Comparison of ENCODE assay signal across 17 mouse cellular contexts in the genomic region with DNA sequence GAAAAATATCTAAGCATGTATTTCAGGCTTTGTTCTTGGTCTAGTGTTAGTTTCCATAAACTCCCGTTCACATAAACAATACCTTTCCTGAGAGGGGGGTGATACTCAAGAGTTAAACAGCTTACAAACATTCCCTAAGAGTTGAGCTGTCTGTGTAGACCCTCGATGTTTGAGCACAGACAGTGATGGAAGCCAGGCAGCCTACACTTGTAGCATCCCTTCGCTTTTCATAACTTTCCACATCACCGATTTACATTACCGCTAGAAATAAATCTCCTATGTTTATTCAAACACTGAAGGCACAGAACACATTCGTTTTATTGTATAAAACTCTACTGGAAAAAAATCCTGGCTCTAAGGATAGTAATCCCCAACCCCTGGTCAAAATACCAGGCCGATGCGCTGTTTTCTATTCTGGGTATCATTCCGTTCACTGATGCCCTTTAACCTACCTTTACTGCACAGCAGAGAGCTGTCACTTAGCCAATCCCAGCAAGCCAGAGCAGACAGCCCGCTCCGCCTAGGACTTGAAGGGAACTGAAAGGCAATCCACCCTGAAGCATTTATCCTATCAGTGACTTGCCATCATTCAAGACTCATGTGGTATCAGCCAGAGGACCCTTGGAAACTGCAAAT. TPM values are rescaled to one million over a fixed set of nuclear protein-coding genes. Genes with fewer than 3 reads are reported as not detected.
DNase-seq lines count a peak whose midpoint lies in the region; ATAC-seq and TF ChIP-seq lines count a peak whose summit lies in the region.
"Had no signal": no experiment of that assay in that cellular context is flagged by ENCODE, and none has a peak within 500 bp of the region (broad histone marks: within the 10 kb centered on the region; RNA-seq: fewer than 3 reads in every experiment).

No protein-coding gene starts in this region.

- no peak overlapping the region for H3K9ac ChIP-seq in intestine, embryonic 14.5 days (ENCODE audit: low read length)
- H3K9ac ChIP-seq in intestine, postnatal 0 days (ENCODE audit: low read depth, low read length) = no peak overlapping the region
- no peak overlapping the region for H3K9ac ChIP-seq in heart, embryonic 11.5 days (ENCODE audit: low read depth, low read length)
- no peak overlapping the region for H3K9ac ChIP-seq in stomach, postnatal 0 days (ENCODE audit: low read length)
- no peak overlapping the region for H3K9ac ChIP-seq in liver, embryonic 11.5 days (ENCODE audit: low read depth, low read length)
- H3K9ac ChIP-seq: liver, embryonic 13.5 days; midbrain, embryonic 15.5 days had no signal

- H3K27ac ChIP-seq in intestine, embryonic 14.5 days (ENCODE audit: low read depth) = peak overlapping the region; percentile 89
- no peak overlapping the region for H3K27ac ChIP-seq in intestine, postnatal 0 days (ENCODE audit: low read depth, low read length)
- H3K27ac ChIP-seq in heart, embryonic 11.5 days (ENCODE audit: low read depth, low read length) = peak overlapping the region; percentile 80
- H3K27ac ChIP-seq in stomach, postnatal 0 days (replicated peaks) = peak overlapping the region; percentile 61
- H3K27ac ChIP-seq in liver, embryonic 11.5 days (ENCODE audit: low read depth, low read length) = no peak overlapping the region
- H3K27ac ChIP-seq: hindbrain, embryonic 10.5 days; left cerebral cortex, adult 2 months; limb, embryonic 10.5 days; liver, embryonic 13.5 days; midbrain, embryonic 15.5 days had no signal

- H3K4me3 ChIP-seq in intestine, embryonic 14.5 days (ENCODE audit: low read depth, low read length) = no peak overlapping the region
- H3K4me3 ChIP-seq in intestine, postnatal 0 days (ENCODE audit: low read depth, low read length) = no peak overlapping the region
- H3K4me3 ChIP-seq in heart, embryonic 11.5 days (ENCODE audit: low read depth, low read length) = no peak overlapping the region
- no peak overlapping the region for H3K4me3 ChIP-seq in stomach, postnatal 0 days (ENCODE audit: low read depth, low read length)
- H3K4me3 ChIP-seq in liver, embryonic 11.5 days (ENCODE audit: low read depth, low read length) = no peak overlapping the region
- H3K4me3 ChIP-seq: hindbrain, embryonic 10.5 days; left cerebral cortex, adult 2 months; limb, embryonic 10.5 days; liver, embryonic 13.5 days; midbrain, embryonic 15.5 days had no signal

- ATAC-seq in intestine, embryonic 14.5 days (replicated peaks; ENCODE audit: low FRiP score, low TSS enrichment, low read depth) = peak; percentile 86
- no peak for ATAC-seq in intestine, postnatal 0 days
- ATAC-seq in heart, embryonic 11.5 days (replicated peaks; ENCODE audit: insufficient number of reproducible peaks, low FRiP score, low TSS enrichment) = no peak
- ATAC-seq in stomach, postnatal 0 days (ENCODE audit: low FRiP score, low TSS enrichment) = peak; percentile 82; the same call in 1 of the 2 replicates
- ATAC-seq in liver, embryonic 11.5 days (replicated peaks; ENCODE audit: low FRiP score) = no peak
- ATAC-seq: midbrain, embryonic 15.5 days had no signal

- peaks cover 14% of the 10 kb centered on the region for H3K4me1 ChIP-seq in intestine, embryonic 14.5 days (replicated peaks; ENCODE audit: control insufficient read depth, insufficient read depth, low read length)
- no peaks in the 10 kb centered on the region for H3K4me1 ChIP-seq in intestine, postnatal 0 days (replicated peaks; ENCODE audit: control insufficient read depth, insufficient read depth, low read length)
- H3K4me1 ChIP-seq in heart, embryonic 11.5 days (ENCODE audit: control insufficient read depth, insufficient read depth, low read length) = peaks cover 4% of the 10 kb centered on the region; the same call in 1 of the 2 replicates
- no peaks in the 10 kb centered on the region for H3K4me1 ChIP-seq in stomach, postnatal 0 days (replicated peaks; ENCODE audit: control insufficient read depth, insufficient read depth)
- H3K4me1 ChIP-seq in liver, embryonic 11.5 days (replicated peaks; ENCODE audit: control insufficient read depth, insufficient read depth, low read length) = no peaks in the 10 kb centered on the region
- H3K4me1 ChIP-seq: hindbrain, embryonic 10.5 days; liver, embryonic 13.5 days; midbrain, embryonic 15.5 days had no signal

- 32% methylated on average over 11 of the region's 11 CpGs for WGBS in intestine, embryonic 14.5 days
- 52% methylated on average over 11 of the region's 11 CpGs for WGBS in intestine, postnatal 0 days
- WGBS in heart, embryonic 11.5 days (ENCODE audit: insufficient replicate concordance) = 40% methylated on average over 11 of the region's 11 CpGs
- 38% methylated on average over 11 of the region's 11 CpGs for WGBS in stomach, postnatal 0 days
- WGBS in liver, embryonic 11.5 days = 64% methylated on average over 11 of the region's 11 CpGs

- TF ChIP-seq EP300 in stomach, postnatal 0 days (optimal IDR thresholded peaks at IDR 0.05) = no peak

- no peak overlapping the region for H3K4me2 ChIP-seq in intestine, embryonic 14.5 days (ENCODE audit: low read length)
- H3K4me2 ChIP-seq in intestine, postnatal 0 days (replicated peaks; ENCODE audit: low read depth) = no peak overlapping the region
- H3K4me2 ChIP-seq in heart, embryonic 11.5 days = no peak overlapping the region
- no peak overlapping the region for H3K4me2 ChIP-seq in stomach, postnatal 0 days (replicated peaks; ENCODE audit: low read depth)
- H3K4me2 ChIP-seq in liver, embryonic 11.5 days = no peak overlapping the region
- H3K4me2 ChIP-seq: liver, embryonic 13.5 days; midbrain, embryonic 15.5 days had no signal

- DNase-seq in intestine, embryonic 14.5 days (ENCODE audit: low spot score) = peak; percentile 60
- peak; percentile 14 to 53 for DNase-seq in heart, postnatal 14 days
- DNase-seq in stomach, postnatal 0 days (ENCODE audit: low spot score) = peak; percentile 16
- no peak for DNase-seq in adrenal gland, postnatal 36 days
- no peak for DNase-seq in kidney, adult 8-10 months
- no peak for DNase-seq in liver, embryonic 11.5 days (ENCODE audit: low spot score)
- DNase-seq: adrenal gland, postnatal 10 days; cerebellum, adult 8-10 months; gastrocnemius, postnatal 14 days; kidney, postnatal 25 days; liver, embryonic 13.5 days had no signal

- no peaks in the 10 kb centered on the region for H3K9me3 ChIP-seq in intestine, embryonic 14.5 days (ENCODE audit: control insufficient read depth, low read length)
- H3K9me3 ChIP-seq in intestine, postnatal 0 days (ENCODE audit: control insufficient read depth) = no peaks in the 10 kb centered on the region
- no peaks in the 10 kb centered on the region for H3K9me3 ChIP-seq in heart, embryonic 11.5 days (replicated peaks; ENCODE audit: control insufficient read depth, low read length)
- H3K9me3 ChIP-seq in stomach, postnatal 0 days (ENCODE audit: control insufficient read depth, low read length) = no peaks in the 10 kb centered on the region
- no peaks in the 10 kb centered on the region for H3K9me3 ChIP-seq in liver, embryonic 11.5 days (ENCODE audit: control insufficient read depth, low read length)
- H3K9me3 ChIP-seq: hindbrain, embryonic 10.5 days; limb, embryonic 10.5 days; liver, embryonic 13.5 days; midbrain, embryonic 15.5 days had no signal

- intact Hi-C loops in heart, postnatal 14 days (cut with DNase I) = no loop called here

- H3K36me3 ChIP-seq in intestine, embryonic 14.5 days (ENCODE audit: control insufficient read depth, insufficient read depth, low read length) = no peaks in the 10 kb centered on the region
- H3K36me3 ChIP-seq in intestine, postnatal 0 days (ENCODE audit: control insufficient read depth, insufficient read depth) = no peaks in the 10 kb centered on the region
- no peaks in the 10 kb centered on the region for H3K36me3 ChIP-seq in heart, embryonic 11.5 days (ENCODE audit: control insufficient read depth, insufficient read depth, low read length)
- H3K36me3 ChIP-seq in stomach, postnatal 0 days (ENCODE audit: control insufficient read depth, insufficient read depth, low read length) = no peaks in the 10 kb centered on the region
- H3K36me3 ChIP-seq in liver, embryonic 11.5 days (ENCODE audit: control insufficient read depth, insufficient read depth, low read length) = no peaks in the 10 kb centered on the region
- H3K36me3 ChIP-seq: hindbrain, embryonic 10.5 days; limb, embryonic 10.5 days; liver, embryonic 13.5 days; midbrain, embryonic 15.5 days had no signal

- no peak for TF ChIP-seq CTCF in intestine, postnatal 0 days (IDR thresholded peaks at IDR 0.05; ENCODE audit: low read depth)
- TF ChIP-seq CTCF in stomach, postnatal 0 days (IDR thresholded peaks at IDR 0.05; ENCODE audit: low read depth) = no peak

- H3K27me3 ChIP-seq in intestine, embryonic 14.5 days (replicated peaks; ENCODE audit: control insufficient read depth, insufficient read depth, low read length) = no peaks in the 10 kb centered on the region
- H3K27me3 ChIP-seq in intestine, postnatal 0 days (replicated peaks; ENCODE audit: control insufficient read depth, insufficient read depth, low read length) = no peaks in the 10 kb centered on the region
- no peaks in the 10 kb centered on the region for H3K27me3 ChIP-seq in heart, embryonic 11.5 days (ENCODE audit: control insufficient read depth, insufficient read depth, low read length)
- no peaks in the 10 kb centered on the region for H3K27me3 ChIP-seq in stomach, postnatal 0 days (ENCODE audit: control insufficient read depth, insufficient read depth, low read length)
- H3K27me3 ChIP-seq in liver, embryonic 11.5 days (replicated peaks; ENCODE audit: control insufficient read depth, insufficient read depth, low read length) = no peaks in the 10 kb centered on the region
- H3K27me3 ChIP-seq: liver, embryonic 13.5 days; midbrain, embryonic 15.5 days had no signal

RNA-seq across cellular contexts. Expression of a gene that starts 37.7 kb away (rescaled TPM):
- polyA plus RNA-seq in intestine, embryonic 14.5 days (2014; fragmentation: Nextera tagmentation; extraction: Ambion mirVana) = 65.8 and 83.3 TPM in 2 replicates
- 73.1 and 73.8 TPM in 2 replicates for polyA plus RNA-seq in intestine, postnatal 0 days (2015; fragmentation: Nextera tagmentation; extraction: Ambion mirVana)
- polyA plus RNA-seq in heart, embryonic 11.5 days (2014; fragmentation: Nextera tagmentation; extraction: Ambion mirVana) = 47.7 and 51.2 TPM in 2 replicates
- total RNA-seq in heart, postnatal 14 days (2021) = 100 to 1,000 TPM; 203 to 208 TPM
- polyA plus RNA-seq in stomach, postnatal 0 days (2015; fragmentation: Nextera tagmentation; extraction: Ambion mirVana) = 51.2 and 55.0 TPM in 2 replicates
- total RNA-seq in adrenal gland, postnatal 36 days (2021) = 100 to 1,000 TPM; 276 to 324 TPM
- polyA plus RNA-seq in liver, embryonic 11.5 days (2014; fragmentation: Nextera tagmentation; extraction: Ambion mirVana) = 46.4 and 48.8 TPM in 2 replicates

RNA-seq across cellular contexts. Expression of a gene that starts 54.9 kb away (rescaled TPM):
- polyA plus RNA-seq in intestine, embryonic 14.5 days (2014; fragmentation: Nextera tagmentation; extraction: Ambion mirVana) = 24.7 and 26.3 TPM in 2 replicates
- polyA plus RNA-seq in intestine, postnatal 0 days (2015; fragmentation: Nextera tagmentation; extraction: Ambion mirVana) = 75.4 and 79.3 TPM in 2 replicates
- 33.1 and 35.9 TPM in 2 replicates for polyA plus RNA-seq in heart, embryonic 11.5 days (2014; fragmentation: Nextera tagmentation; extraction: Ambion mirVana)
- 100 to 1,000 TPM in 1 of 2 experiments, 10 to 100 TPM in 1; 94.6 to 114 TPM for total RNA-seq in heart, postnatal 14 days (2021)
- 54.1 and 55.9 TPM in 2 replicates for polyA plus RNA-seq in stomach, postnatal 0 days (2015; fragmentation: Nextera tagmentation; extraction: Ambion mirVana)
- total RNA-seq in adrenal gland, postnatal 36 days (2021) = 100 to 1,000 TPM; 174 to 289 TPM
- 12.6 and 13.7 TPM in 2 replicates for polyA plus RNA-seq in liver, embryonic 11.5 days (2014; fragmentation: Nextera tagmentation; extraction: Ambion mirVana)

Comparison
In these comparisons a context has a peak if more than half of its experiments do, and no peak if none do; other contexts are left out.
1. ATAC-seq: peak in intestine, embryonic 14.5 days (single experiment) and stomach, postnatal 0 days (single experiment); none in intestine, postnatal 0 days (single experiment), heart, embryonic 11.5 days (single experiment) and liver, embryonic 11.5 days (single experiment).
2. H3K27ac ChIP-seq: peak in intestine, embryonic 14.5 days (single experiment), heart, embryonic 11.5 days (single experiment) and stomach, postnatal 0 days (single experiment); none in intestine, postnatal 0 days (single experiment) and liver, embryonic 11.5 days (single experiment).
3. DNase-seq: peak in intestine, embryonic 14.5 days (single experiment), heart, postnatal 14 days (2 of 2) and stomach, postnatal 0 days (single experiment); none in adrenal gland, postnatal 36 days (0 of 2), kidney, adult 8-10 months (0 of 2) and liver, embryonic 11.5 days (single experiment).